Mouse (Mus musculus) bone marrow macrophage, adult 2 months (primary cell): ENCODE measurements at regions not wholly inside any gene's neighbourhood (a gene's known extent, or its start where the extent isn't known, plus 50 kb on each side); places are given as distances from the start of the nearest gene placed in this dataset.

Experiments
- CTCF ChIP-seq: IDR thresholded peaks from 2 replicates; pipeline ENCODE4 v1.5.1; 2012; ENCODE audit warnings: low read depth, mild to moderate bottlenecking, low read length, moderate library complexity
- POLR2A ChIP-seq: IDR thresholded peaks from 2 replicates; pipeline ENCODE4 v1.6.1; 2012; ENCODE audit warnings: mild to moderate bottlenecking, low read depth, low read length, borderline replicate concordance

- no peak for TF ChIP-seq POLR2A
- no peak for TF ChIP-seq CTCF
Measured at GRCm38 (mm10) chr9:43945997-43946649, 97.1 kb upstream of the Thy1 start.
